ENCODE assay signal across 21 mouse cellular contexts in genomic region chr6:117067541-117068305, GRCm38 (mm10).
A peak's percentile ranks its signal among the peaks of the same experiment; 100 is the strongest.
DNase-seq lines count a peak whose midpoint lies in the region; ATAC-seq lines count a peak whose summit lies in the region.
"Had no signal": no experiment of that assay in that cellular context is flagged by ENCODE, and none has a peak within 500 bp of the region (broad histone marks: within the 10 kb centered on the region; RNA-seq: fewer than 3 reads in every experiment).

No protein-coding gene starts in this region.

- no peaks in the 10 kb centered on the region for H3K4me1 ChIP-seq in heart, embryonic 10.5 days
- no peaks in the 10 kb centered on the region for H3K4me1 ChIP-seq in embryonic facial prominence, embryonic 11.5 days (ENCODE audit: control insufficient read depth, insufficient read depth, low read length)
- peaks cover 17% of the 10 kb centered on the region for H3K4me1 ChIP-seq in limb, embryonic 15.5 days
- H3K4me1 ChIP-seq: heart, embryonic 15.5 days; midbrain, embryonic 12.5 days had no signal

- H3K4me3 ChIP-seq in heart, embryonic 10.5 days, result no peak overlapping the region
- no peak overlapping the region for H3K4me3 ChIP-seq in embryonic facial prominence, embryonic 11.5 days (ENCODE audit: low read depth, low read length)
- no peak overlapping the region for H3K4me3 ChIP-seq in limb, embryonic 15.5 days
- H3K4me3 ChIP-seq: erythroblast, embryonic 14.5 days; heart, embryonic 15.5 days; midbrain, embryonic 12.5 days had no signal

- peaks cover 35% of the 10 kb centered on the region; the same call in 1 of the 2 replicates for H3K27me3 ChIP-seq in heart, embryonic 10.5 days (ENCODE audit: insufficient read depth, poor library complexity, severe bottlenecking)
- no peaks in the 10 kb centered on the region for H3K27me3 ChIP-seq in embryonic facial prominence, embryonic 11.5 days (ENCODE audit: control insufficient read depth, insufficient read depth, low read length)
- no peaks in the 10 kb centered on the region for H3K27me3 ChIP-seq in limb, embryonic 15.5 days
- H3K27me3 ChIP-seq: midbrain, embryonic 12.5 days had no signal

- peak; percentile 39; the same call in 1 of the 2 replicates for ATAC-seq in embryonic facial prominence, embryonic 11.5 days (replicated peaks; ENCODE audit: insufficient number of reproducible peaks, low FRiP score, low TSS enrichment, low read depth)
- no peak for ATAC-seq in limb, embryonic 15.5 days (ENCODE audit: insufficient number of reproducible peaks, low FRiP score, low TSS enrichment, low read depth)

- DNase-seq in heart, embryonic 10.5 days (ENCODE audit: low spot score), result peak; percentile 58
- DNase-seq in heart, adult 9 months (ENCODE audit: low spot score in 2 of 2), result no peak
- peak; percentile 81 for DNase-seq in embryonic facial prominence, embryonic 11.5 days (ENCODE audit: low spot score)
- peak; percentile 80 for DNase-seq in forelimb bud, embryonic 11.5 days (ENCODE audit: low read depth, low spot score)
- no peak for DNase-seq in lung, postnatal 25 days (ENCODE audit: low spot score)
- DNase-seq in spleen, adult 18-20 months, result no peak
- DNase-seq in kidney, adult 11 months, result no peak
- DNase-seq: cerebellum, adult 18-20 months; cerebellum, postnatal 36 days; gastrocnemius, postnatal 10 days; heart, adult 18-20 months; kidney, adult 9 months; kidney, postnatal 4 days; lung, adult 18-20 months; lung, postnatal 36 days; thymus, postnatal 14 days had no signal

- no peak overlapping the region for H3K4me2 ChIP-seq in embryonic facial prominence, embryonic 11.5 days (ENCODE audit: low read depth, low read length)
- no peak overlapping the region for H3K4me2 ChIP-seq in limb, embryonic 15.5 days
- H3K4me2 ChIP-seq: heart, embryonic 15.5 days; liver, embryonic 11.5 days; midbrain, embryonic 12.5 days had no signal

- H3K27ac ChIP-seq in heart, embryonic 10.5 days, result no peak overlapping the region
- H3K27ac ChIP-seq in embryonic facial prominence, embryonic 11.5 days (replicated peaks; ENCODE audit: low read depth, low read length), result peak overlapping the region; percentile 23; the same call in 1 of the 2 replicates
- peak overlapping the region; percentile 67 for H3K27ac ChIP-seq in limb, embryonic 15.5 days
- H3K27ac ChIP-seq: heart, embryonic 15.5 days; midbrain, embryonic 12.5 days had no signal

- H3K36me3 ChIP-seq in heart, embryonic 10.5 days, result no peaks in the 10 kb centered on the region
- H3K36me3 ChIP-seq in embryonic facial prominence, embryonic 11.5 days (replicated peaks; ENCODE audit: control insufficient read depth, insufficient read depth, low read depth, low read length), result no peaks in the 10 kb centered on the region
- no peaks in the 10 kb centered on the region for H3K36me3 ChIP-seq in limb, embryonic 15.5 days
- H3K36me3 ChIP-seq: heart, embryonic 15.5 days; midbrain, embryonic 12.5 days had no signal

- H3K9me3 ChIP-seq in heart, embryonic 10.5 days, result no peaks in the 10 kb centered on the region
- no peaks in the 10 kb centered on the region for H3K9me3 ChIP-seq in embryonic facial prominence, embryonic 11.5 days (replicated peaks; ENCODE audit: control insufficient read depth, low read length)
- H3K9me3 ChIP-seq in limb, embryonic 15.5 days, result no peaks in the 10 kb centered on the region
- H3K9me3 ChIP-seq: heart, embryonic 15.5 days; midbrain, embryonic 12.5 days had no signal

- 61% methylated on average over 9 of the region's 9 CpGs for WGBS in heart, embryonic 10.5 days
- WGBS in embryonic facial prominence, embryonic 11.5 days, result 37% methylated on average over 9 of the region's 9 CpGs
- 32% methylated on average over 9 of the region's 9 CpGs for WGBS in limb, embryonic 15.5 days

- no peak overlapping the region for H3K9ac ChIP-seq in embryonic facial prominence, embryonic 11.5 days (replicated peaks; ENCODE audit: low read length)
- no peak overlapping the region for H3K9ac ChIP-seq in limb, embryonic 15.5 days
- H3K9ac ChIP-seq: heart, embryonic 15.5 days; midbrain, embryonic 12.5 days had no signal

Comparison
In these comparisons a context has a peak if more than half of its experiments do, and no peak if none do; other contexts are left out.
1. DNase-seq: peak in heart, embryonic 10.5 days (single experiment), embryonic facial prominence, embryonic 11.5 days (single experiment) and forelimb bud, embryonic 11.5 days (single experiment); none in heart, adult 9 months (0 of 2), lung, postnatal 25 days (single experiment), spleen, adult 18-20 months (0 of 2) and kidney, adult 11 months (single experiment).